Comparison of ENCODE assay signal across 24 mouse cellular contexts in the genomic region with DNA sequence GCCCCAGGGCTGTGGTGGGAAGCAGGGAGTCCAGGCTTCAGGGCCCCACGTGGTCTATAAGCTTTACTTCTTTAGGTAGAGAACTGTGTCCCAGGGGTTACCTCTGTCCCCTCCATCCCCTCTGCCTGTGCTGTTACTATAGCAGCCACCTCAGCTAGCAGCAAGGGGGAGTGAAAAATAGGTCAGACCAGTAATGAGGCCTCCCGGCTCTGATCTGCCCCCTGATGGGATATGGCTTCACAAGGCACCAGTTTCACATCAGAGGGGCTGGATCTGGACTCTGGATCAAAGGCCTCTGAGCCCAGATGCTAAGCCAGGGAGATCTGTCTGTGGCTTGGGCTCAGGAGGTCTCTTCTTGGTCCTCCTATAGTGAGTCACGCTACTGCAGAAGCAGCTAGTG.
"Had no signal": no experiment of that assay in that cellular context is flagged by ENCODE, and none has a peak within 500 bp of the region (broad histone marks: within the 10 kb centered on the region; RNA-seq: fewer than 3 reads in every experiment).

No protein-coding gene starts in this region.

- H3K36me3 ChIP-seq: limb, embryonic 10.5 days; limb, embryonic 13.5 days; liver, embryonic 12.5 days; liver, embryonic 15.5 days; lung, embryonic 15.5 days; midbrain, embryonic 12.5 days; neural tube, embryonic 13.5 days had no signal

- H3K9ac ChIP-seq: limb, embryonic 13.5 days; liver, embryonic 12.5 days; liver, embryonic 15.5 days; lung, embryonic 15.5 days; midbrain, embryonic 12.5 days; neural tube, embryonic 13.5 days had no signal

- H3K27me3 ChIP-seq: liver, embryonic 12.5 days; liver, embryonic 15.5 days; lung, embryonic 15.5 days had no signal

- ATAC-seq: liver, embryonic 12.5 days had no signal

- H3K9me3 ChIP-seq: limb, embryonic 10.5 days; limb, embryonic 13.5 days; liver, embryonic 12.5 days; liver, embryonic 15.5 days; lung, embryonic 15.5 days; megakaryocyte, embryonic 14.5 days; midbrain, embryonic 12.5 days; neural tube, embryonic 13.5 days had no signal

- H3K4me3 ChIP-seq: layer of hippocampus, adult 2 months; limb, embryonic 10.5 days; limb, embryonic 13.5 days; liver, embryonic 12.5 days; liver, embryonic 15.5 days; lung, embryonic 15.5 days; megakaryocyte, embryonic 14.5 days; midbrain, embryonic 12.5 days; myocyte; neural tube, embryonic 13.5 days had no signal

- H3K4me1 ChIP-seq: liver, embryonic 12.5 days; liver, embryonic 15.5 days; lung, embryonic 15.5 days; megakaryocyte, embryonic 14.5 days had no signal

- H3K4me2 ChIP-seq: limb, embryonic 13.5 days; liver, embryonic 12.5 days; liver, embryonic 15.5 days; lung, embryonic 15.5 days; midbrain, embryonic 12.5 days; neural tube, embryonic 13.5 days had no signal

- DNase-seq: kidney, adult 2 months; kidney, postnatal 25 days; layer of hippocampus, adult 9-11 months; liver; lung, adult 18-20 months; lung, postnatal 10 days; lung, postnatal 36 days; right cerebral cortex, adult 18-20 months; right cerebral cortex, postnatal 14 days; right cerebral cortex, postnatal 4 days; thymus, adult 2 months; thymus, postnatal 25 days had no signal

- H3K27ac ChIP-seq: kidney, postnatal 0 days; layer of hippocampus, adult 2 months; limb, embryonic 10.5 days; limb, embryonic 13.5 days; liver, embryonic 12.5 days; liver, embryonic 15.5 days; lung, embryonic 15.5 days; midbrain, embryonic 12.5 days; neural tube, embryonic 13.5 days; stomach, postnatal 0 days had no signal
